Mouse (Mus musculus): ENCODE data around the gene Aplp2.

Gene Aplp2

DNA sequence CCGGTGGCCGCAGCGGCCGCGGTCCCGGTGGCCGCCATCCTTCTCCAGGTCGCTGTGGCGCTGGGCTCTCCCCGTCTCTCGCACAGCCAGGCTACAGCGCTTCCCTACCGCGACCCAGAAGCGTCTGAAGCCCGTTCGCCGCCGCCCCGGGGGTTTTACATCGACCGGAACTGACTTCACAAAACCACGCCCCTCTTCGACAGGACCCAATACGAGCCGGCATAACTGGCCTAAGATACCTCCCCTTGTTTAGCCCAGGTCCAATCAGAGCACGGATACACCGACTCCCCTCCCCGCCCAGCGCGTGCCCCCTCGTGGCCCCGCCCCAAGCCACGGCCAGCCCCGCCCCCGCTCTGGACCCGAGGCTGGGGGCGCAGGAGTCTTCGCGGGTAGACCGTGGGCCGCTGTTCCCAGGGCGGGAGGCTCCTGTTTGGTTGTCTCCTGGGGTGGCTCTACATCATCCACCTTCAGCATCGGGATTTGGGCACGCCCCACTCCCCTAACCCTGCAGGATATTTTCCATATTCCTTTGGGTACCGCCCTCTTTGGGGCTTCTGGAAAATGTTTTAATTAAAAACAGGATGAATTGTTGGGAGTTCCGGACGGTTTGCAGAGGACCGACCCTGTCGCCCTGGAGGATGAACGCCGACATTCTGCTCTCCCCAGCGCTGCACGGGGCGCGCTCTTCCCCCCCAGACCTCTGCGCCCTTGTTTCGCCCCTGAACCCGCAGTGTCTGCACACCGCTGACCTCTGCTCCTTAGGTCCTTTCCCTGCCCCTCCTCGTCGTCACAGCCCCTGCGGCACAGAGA is at the start of gene Aplp2:
Gene Aplp2, minus strand, starts transcription at position 126 of the 810 bp plus-strand sequence.
- peak; percentile 99 for DNase-seq (ENCODE audit: low spot score)

DNA sequence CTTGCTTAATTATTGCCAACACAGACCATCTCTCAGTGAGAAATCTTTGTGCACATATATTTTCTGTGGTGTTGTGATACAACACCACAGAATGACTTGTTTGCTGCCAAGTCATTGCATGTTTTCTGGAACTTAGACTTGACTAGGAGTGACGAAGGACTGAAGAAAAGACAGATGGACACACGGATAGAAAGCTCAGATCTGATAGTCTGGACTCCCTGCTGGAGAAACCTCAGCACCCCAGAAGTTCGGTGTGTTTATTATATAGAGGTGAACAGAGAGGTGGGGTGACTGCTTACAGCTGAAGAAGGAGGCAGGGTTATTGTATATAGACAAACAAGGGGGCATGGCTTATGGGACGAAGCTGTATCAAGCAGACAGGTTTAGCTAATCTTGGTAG is 48.6 kb upstream of the Aplp2 start:
- no peak for DNase-seq (ENCODE audit: low spot score)

DNA sequence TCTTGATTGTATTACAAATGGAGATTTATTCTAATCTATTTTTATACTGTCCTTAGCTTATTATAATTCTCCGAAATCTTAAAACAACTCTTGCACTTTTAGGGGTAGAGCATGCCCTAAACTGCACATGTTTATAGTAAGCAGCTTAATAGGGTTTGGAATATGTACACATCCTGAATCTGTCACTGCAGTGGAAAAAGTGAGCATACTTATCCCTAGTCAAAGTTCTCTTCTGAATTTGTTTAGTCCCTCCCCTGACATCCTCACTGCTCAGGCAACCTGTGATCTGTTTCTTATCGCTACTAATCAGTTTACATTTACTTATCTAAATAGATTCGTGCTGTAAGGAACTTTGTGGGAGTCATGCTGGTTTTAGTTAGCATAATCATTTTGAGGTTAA is 46.6 kb upstream of the Aplp2 start:
- no peak for DNase-seq (ENCODE audit: low spot score)

DNA sequence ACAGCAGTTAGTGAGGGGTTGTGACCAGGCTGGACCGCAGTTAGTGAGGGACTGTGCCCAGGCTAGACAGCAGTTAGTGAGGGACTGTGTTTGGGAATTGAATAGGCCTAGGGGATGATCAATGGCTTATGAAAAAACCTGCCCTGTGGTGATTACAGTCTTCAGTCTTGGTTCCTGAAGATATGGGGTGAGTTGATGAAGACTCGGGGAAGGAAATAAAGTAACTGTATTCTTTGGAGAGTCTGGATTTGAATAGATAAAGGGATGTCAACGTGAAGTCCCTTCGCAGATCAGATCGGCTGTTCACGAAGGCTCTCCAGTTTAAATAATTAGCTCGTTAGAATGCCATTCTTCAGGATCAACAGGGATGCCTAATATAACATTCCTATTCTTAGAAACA is 44.3 kb upstream of the Aplp2 start:
- DNase-seq (ENCODE audit: low spot score) = no peak

DNA sequence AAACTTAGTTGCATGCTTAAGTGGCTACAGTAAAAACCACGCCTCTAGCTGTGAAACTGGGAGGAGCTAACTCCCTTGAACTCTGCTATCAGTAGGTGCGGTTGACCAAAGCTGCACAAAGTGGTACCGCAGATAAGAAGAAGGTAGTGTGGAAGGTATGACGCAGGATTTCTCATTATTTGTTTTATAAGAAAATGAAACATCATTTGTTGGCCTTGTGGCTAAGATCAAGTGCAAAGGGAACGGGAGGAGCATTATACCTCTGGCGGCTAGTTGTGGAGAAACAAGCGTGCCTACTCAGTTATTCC is 43.0 kb upstream of the Aplp2 start:
- peak; percentile 46 for DNase-seq (ENCODE audit: low spot score)

DNA sequence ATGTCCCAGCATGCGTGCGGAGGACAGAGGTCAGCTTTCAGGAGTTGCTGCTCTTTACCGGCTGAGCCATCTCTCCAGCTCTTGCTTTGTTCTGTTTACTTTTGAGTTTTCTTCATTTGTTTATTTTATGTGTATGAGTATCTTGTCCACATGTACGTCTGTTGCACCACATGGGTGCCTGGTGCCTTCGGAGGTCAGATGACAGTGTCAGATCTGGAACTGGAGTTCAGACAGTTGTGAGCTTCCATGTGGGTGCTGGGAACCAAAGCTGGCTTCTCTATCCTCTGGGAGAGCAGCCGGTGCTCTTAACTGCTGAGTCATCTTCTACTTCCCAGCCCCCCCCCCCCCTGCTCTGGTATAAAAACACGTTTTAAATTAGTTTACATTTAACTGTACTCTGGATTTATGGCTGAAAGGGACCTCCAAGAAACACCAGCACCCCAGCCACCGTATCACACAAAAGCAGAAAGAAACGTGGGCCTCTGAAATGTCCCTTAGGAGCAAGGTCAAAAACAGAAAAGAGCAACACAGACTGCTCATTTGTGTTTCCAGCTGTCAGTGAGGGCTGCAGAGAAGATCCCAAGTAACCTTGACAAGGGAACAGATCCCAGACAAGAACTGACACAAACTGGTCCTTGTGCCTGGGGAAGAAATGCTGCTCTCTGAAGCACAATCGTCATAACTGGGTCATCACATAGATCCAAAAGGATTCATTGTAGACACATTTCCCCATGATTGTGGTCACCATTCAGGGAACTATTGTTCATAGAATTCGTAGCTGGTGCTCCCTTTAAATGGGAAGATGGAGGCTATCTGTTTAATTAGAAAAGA is 42.5 kb upstream of the Aplp2 start:
- DNase-seq (ENCODE audit: low spot score) = no peak

DNA sequence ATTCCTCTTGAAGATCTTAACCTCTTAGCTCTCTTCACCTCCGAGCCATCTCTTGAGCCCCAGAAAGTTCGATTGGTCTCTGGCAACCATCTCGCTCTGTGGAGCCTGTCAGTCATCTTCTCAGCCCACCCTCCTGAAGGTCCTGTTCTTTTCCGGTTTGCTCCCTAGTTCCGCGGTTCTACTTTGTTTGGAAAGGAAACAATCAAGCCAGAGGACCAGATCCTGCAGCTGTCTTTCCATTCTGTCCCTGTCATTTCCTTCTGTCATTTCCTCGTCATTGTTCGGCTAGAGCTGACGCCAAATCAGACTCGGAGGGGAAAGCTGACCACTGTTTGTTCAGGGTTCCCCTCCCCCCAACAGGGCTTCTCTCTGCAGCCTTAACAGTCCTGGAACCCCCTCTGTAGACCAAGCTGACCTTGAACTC is 41.7 kb upstream of the Aplp2 start:
- DNase-seq (ENCODE audit: low spot score) = peak; percentile 85

DNA sequence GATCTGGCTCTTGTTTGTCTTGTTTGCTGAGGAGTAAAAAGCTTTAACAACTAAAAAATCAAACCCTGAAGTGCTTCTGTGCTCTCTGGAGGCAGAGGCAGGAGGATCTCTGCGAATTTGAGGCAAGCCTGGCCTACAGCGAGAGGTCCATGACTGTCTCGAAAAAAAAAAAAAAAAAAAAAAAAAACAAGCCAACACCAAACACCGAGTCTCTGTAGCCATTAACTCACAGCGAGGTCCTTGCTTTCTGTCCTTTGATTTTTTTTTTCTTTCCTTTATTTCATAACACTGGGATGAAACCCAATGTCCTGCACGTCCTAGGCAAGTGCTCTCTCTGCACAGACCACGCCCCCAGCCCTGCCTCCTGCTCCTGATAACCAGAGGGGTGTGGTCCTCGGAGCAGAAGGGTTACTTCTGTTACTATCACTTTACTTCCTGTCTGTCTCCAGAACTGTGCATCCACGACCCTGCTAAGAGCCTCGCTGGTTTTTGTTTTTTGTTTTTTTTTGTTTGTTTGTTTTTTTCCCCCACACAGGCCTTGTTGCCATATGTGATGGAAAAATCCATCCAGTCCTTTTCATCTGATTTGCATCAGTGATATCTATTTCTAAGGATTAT is 40.7 kb upstream of the Aplp2 start:
- peak; percentile 72 for DNase-seq (ENCODE audit: low spot score)

DNA sequence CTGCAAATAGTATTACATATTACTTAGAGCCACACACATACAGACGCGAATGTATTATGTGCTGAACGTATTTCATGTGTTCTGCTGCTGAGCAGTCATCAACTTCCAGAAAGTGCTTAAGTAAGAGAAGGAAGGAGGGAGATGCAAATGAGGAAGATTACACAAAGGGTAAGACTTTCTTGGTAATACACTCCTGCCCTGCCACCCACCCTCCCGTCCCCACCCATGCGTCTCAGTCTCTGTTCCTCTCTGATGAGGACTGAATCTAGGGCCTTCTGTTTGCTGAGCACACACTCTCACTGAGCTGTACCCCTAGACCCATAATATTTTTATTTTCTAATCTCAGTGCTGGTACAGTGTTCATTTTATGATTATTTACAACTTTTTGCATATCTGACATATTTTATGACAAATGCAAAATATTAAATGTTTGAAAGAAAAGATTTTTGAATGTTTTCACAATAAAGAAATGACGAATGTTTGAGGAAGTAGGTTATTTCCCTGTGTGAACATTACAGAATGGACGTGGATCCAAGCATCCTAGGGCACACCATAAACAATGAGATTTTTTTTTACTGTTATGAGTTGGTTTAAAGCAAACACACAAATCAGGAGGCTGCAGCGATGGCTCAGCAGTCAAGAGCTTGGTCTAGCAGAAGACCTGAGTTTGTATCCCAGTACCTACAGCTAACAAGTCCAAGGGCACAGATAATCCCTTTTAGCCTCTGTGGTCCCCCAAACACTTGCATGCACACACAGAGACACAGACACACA is 36.0 kb upstream of the Aplp2 start:
- DNase-seq (ENCODE audit: low spot score) = no peak

DNA sequence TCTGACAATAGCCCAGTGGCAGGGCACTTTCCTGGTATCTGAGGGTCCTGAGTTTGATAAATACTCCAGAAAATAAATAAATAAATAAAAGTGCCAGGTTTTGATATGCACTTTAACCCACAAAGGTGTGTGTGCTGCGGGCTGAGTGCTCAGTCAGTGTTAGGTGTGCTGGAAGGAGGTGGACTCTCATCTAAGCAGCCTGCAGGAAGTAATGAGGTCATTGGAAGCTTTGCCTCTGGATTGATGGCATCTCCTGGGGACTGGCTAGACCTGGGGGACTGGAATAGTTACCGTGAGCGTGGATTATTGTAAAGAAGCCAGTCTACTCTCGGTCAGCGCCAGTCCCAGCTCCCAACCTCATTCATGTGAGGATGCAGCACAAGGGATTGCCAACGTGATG is 34.8 kb upstream of the Aplp2 start:
- no peak for DNase-seq (ENCODE audit: low spot score)

DNA sequence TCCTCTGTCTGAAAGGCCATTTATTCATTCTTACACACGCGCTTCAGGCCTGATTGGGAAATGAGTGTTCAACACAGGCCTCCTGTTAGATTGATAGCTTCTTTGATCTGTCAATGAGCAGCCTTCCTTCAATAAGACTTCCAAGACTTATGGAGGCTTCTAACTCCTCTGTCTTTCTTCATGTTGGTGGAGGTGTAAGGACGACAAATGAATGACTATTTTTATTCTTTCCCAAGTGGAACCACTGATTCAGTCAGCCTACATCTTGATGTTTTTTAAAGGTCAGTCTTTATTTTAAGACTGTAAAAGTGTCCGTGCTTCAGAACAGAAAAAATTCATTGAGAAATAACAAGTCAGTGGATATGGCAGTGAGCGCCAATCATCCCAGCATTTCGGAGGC is 33.4 kb upstream of the Aplp2 start:
- DNase-seq (ENCODE audit: low spot score) = no peak

DNA sequence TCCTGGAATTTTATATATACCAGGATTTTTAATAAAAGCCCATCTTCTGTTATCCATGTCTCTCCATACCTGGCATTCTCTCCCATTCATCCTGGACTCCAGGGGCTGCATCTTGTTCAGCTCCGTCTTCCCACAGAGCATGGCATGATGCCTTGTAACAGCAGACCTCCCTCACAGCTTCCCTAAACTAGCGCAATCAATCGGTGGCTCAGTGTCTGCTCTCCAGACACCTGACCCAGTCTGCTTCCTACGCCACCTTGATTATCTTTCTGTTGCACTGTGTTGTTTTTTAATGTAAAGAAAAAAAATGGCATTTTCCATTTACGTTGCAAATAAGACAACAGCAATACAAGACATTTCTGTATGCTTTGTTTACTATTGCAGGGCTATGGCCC is 32.3 kb upstream of the Aplp2 start:
- no peak for DNase-seq (ENCODE audit: low spot score)

DNA sequence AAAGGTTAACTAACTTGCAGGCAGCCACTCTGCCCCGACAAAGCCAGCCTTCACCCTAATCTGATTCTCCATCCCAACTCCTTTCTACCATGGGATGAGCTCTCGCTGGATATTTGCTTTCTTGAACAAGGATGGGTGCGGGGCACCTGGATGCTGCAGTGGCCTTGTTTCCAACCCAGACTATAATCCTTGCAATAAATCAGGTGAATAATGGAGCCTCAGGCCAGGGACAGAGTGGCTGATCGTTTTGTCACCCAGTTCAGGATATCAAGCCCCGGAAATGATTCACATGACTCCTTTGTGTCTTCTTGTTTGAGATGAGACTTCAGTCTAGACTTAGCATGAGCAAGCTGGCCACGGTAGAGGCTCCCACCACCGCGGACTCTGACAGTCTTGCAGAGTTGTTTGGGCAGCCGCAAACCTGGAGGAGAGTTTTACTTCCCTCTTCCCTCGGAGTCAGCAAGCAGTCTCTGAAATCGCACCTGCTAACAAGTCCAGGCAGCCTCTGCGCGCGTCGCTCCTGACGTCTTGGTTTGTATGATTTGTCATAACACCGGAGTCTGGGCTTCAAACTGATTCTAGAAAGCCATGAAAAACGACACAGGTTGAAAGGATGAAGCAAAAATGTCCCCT is 31.8 kb upstream of the Aplp2 start:
- DNase-seq (ENCODE audit: low spot score) = no peak

DNA sequence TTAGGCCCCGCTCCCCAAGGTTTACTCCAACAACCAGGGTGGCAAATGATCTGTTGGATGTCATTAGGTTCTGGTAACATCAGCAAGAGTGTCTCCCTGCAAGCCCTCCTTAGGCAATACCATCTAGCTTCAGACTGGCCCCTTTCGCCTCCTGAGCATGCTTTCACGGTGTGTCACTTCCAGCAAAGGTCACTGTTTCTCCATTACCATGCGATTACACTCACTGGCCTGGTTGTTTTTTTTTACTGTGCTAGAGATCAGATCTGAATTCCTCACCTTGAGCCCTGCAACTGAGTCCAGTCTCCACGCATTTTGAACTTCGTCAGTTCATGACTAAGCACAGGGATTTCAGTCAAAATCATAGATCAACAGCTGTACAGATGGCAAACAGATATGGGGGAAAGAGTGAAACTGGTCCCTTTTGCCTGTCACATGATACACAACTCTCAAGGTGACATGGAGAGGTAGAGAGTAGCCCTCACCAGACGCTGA is 29.6 kb upstream of the Aplp2 start:
- no peak for DNase-seq (ENCODE audit: low spot score)

DNA sequence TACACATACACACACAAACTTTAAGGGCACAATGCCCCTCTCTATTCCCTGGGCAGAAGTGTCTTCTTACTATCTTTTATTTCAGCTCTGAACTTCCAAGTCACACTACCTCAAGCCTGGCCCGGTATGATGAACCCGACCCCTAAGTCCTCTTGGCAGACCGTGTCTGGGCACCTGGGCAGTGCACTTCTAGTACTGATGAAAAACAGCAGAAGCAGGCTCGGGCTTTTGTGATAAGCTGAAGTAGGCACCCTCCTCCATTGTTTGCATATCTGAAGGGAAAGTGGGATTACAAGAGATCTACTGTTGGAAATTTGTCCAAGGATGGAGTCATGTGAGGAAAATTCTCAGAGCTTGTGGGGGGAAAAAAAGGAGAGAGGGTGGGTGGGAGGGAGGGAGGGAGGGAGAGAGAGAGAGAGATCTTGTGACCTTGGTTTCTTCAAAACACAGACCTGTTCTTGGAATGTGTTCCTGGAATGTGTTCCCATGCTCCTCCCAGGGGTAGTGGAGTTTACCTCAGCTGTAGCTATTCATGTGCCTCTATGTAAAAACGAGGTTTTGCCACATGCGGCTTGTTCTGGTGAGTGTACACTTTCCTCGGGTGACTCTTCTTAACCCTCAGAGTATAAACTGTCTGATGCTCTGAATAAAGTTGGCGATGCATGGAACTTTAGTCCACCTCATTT is 29.1 kb upstream of the Aplp2 start:
- no peak for DNase-seq (ENCODE audit: low spot score)

DNA sequence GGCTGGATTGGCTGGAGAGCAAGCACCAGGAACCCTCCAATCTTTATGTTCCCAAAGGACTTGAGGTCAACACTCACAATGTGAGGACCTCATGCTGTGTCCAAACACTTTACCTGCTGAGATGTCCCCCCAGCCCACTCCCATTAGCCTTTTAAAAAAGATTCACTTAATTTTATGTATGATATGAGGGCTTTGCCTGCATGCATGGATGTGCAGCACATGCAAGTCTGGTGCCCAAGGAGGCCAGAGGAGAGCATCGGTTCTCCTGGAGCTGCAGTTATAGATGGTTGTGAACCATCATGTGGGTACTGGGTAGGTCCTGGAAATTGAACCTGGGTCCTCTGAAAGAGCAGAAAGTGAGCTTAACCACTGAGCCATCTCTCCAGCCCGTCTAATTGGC is 27.9 kb upstream of the Aplp2 start:
- DNase-seq (ENCODE audit: low spot score) = no peak

DNA sequence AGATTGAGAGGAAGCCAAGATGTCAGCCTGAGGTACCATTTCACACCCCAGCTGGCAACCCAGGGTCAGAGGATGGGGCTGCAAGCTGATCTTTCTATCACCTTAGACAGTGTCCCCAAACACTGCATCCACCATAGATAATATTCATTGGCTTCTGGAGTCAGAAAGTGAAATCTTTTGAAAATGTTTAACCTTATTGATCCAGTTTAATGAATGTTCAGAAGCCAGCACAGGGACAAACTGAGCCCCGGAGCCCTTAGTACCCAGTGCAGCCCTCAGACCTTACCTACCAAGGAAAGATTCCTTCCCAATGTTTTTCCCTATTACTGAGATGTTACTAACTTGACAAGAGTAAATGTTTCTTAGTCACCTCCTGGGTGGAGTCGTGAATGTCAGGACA is 26.9 kb upstream of the Aplp2 start:
- DNase-seq (ENCODE audit: low spot score) = no peak

DNA sequence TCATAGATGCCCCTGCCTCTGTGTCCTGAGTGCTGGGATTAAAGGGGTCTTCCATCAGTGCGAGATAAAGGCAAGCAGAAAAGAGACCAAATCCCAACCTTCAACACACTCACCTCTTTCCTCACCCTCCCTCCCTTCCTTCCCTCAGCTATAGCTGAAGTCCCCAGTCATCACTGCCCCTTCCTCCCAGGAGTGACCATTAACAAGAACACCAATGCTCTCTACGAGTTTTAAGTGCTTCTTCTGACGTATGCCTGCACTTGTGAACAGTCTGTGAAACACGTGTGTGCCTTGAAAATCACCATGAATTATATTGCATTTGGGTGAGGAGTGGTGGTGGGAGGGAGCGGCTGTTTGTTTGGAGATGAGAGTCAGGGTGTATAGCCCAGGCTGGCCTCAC is 24.5 kb upstream of the Aplp2 start:
- DNase-seq (ENCODE audit: low spot score) = no peak

DNA sequence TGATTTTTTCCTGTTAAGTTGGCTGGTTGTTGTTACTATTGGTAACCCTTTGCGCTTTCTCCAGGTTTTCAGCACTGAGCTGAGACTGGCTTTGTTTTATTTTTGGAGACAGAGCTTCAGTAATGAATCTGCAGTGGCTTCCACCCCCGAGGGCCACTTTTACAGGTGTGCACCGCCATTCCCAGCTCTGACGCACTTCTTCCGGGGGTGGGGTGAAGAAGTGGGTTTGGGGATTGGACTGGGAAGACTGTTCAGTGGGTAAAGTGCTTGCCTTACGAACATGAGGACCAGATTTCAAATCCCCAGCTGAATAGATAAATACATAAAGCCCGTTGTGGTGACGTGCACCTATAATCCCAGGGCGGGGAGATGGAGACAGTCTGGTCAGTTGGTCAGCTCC is 23.9 kb upstream of the Aplp2 start:
- DNase-seq (ENCODE audit: low spot score) = no peak

DNA sequence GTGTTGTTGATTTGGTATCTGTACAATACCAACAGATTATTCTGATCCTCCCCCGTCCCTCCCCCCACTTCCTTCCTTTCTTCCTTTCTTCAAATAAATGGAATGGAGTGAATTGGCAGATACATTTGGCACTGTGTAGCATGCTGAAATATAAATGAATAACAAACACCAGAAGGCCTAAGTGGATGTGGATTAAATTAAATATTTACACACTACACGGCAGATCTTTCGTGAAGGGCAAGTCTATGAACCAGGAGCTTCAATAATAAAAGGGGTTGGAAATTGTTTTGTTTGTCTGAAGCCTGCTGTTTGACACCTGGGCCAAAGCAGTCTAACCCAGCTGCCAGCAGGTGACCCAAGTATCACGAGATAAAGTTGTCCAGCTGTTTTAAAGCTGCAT is 23.4 kb upstream of the Aplp2 start:
- no peak for DNase-seq (ENCODE audit: low spot score)

DNA sequence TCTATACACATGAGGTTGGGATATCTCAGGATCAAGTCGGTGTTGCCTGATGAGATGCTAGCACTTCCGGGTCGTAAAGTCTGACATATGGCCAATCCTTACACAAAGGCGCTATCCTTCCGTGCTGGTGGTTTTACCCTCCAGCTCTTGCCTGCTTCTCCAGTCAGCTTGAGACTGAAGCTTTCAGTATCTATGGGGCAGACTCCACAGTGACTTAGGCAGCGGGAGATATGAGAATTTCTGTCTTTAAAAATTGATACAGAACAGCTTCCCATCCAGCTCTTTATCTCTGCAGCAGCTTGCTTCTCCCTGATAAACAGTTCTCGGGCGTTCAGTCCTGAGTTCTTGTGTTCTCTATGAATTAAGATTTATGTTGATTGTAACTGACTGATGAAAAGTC is 14.9 kb upstream of the Aplp2 start:
- DNase-seq (ENCODE audit: low spot score) = no peak

Data from lung, postnatal 25 days (tissue).